Comparison of ENCODE assay signal across 14 mouse cellular contexts in genomic region chr2:125323347-125323746, GRCm38 (mm10).
DNase-seq lines count a peak whose midpoint lies in the region; ATAC-seq lines count a peak whose summit lies in the region.
"Had no signal": no experiment of that assay in that cellular context is flagged by ENCODE, and none has a peak within 500 bp of the region (broad histone marks: within the 10 kb centered on the region; RNA-seq: fewer than 3 reads in every experiment).

No protein-coding gene starts in this region.

- WGBS in heart, embryonic 10.5 days = 56% methylated on average over 4 of the region's 4 CpGs
- WGBS in embryonic facial prominence, embryonic 15.5 days = 39% methylated on average over 4 of the region's 4 CpGs
- 47% methylated on average over 4 of the region's 4 CpGs for WGBS in limb, embryonic 10.5 days
- 73% methylated on average over 4 of the region's 4 CpGs for WGBS in midbrain, embryonic 15.5 days

- peak overlapping the region; percentile 6; the same call in 1 of the 2 replicates for H3K27ac ChIP-seq in heart, embryonic 10.5 days
- peak overlapping the region; percentile 28 for H3K27ac ChIP-seq in embryonic facial prominence, embryonic 15.5 days (replicated peaks)
- H3K27ac ChIP-seq in limb, embryonic 10.5 days = no peak overlapping the region; the same call in 1 of the 2 replicates
- no peak overlapping the region for H3K27ac ChIP-seq in midbrain, embryonic 15.5 days
- H3K27ac ChIP-seq: hindbrain, embryonic 14.5 days had no signal

- no peak for ATAC-seq in embryonic facial prominence, embryonic 15.5 days (ENCODE audit: insufficient number of reproducible peaks, low FRiP score, low TSS enrichment, low read depth)
- ATAC-seq in midbrain, embryonic 15.5 days (replicated peaks) = no peak

- H3K9me3 ChIP-seq in heart, embryonic 10.5 days = no peaks in the 10 kb centered on the region
- H3K9me3 ChIP-seq in embryonic facial prominence, embryonic 15.5 days (replicated peaks) = no peaks in the 10 kb centered on the region
- no peaks in the 10 kb centered on the region for H3K9me3 ChIP-seq in limb, embryonic 10.5 days (replicated peaks)
- no peaks in the 10 kb centered on the region for H3K9me3 ChIP-seq in midbrain, embryonic 15.5 days
- H3K9me3 ChIP-seq: megakaryocyte, embryonic 14.5 days had no signal

- H3K27me3 ChIP-seq in heart, embryonic 10.5 days (ENCODE audit: insufficient read depth, poor library complexity, severe bottlenecking) = no peaks in the 10 kb centered on the region
- no peaks in the 10 kb centered on the region for H3K27me3 ChIP-seq in embryonic facial prominence, embryonic 15.5 days
- no peaks in the 10 kb centered on the region for H3K27me3 ChIP-seq in limb, embryonic 10.5 days (ENCODE audit: low read depth, poor library complexity, severe bottlenecking)
- no peaks in the 10 kb centered on the region for H3K27me3 ChIP-seq in midbrain, embryonic 15.5 days (replicated peaks)

- no peak overlapping the region for H3K4me3 ChIP-seq in heart, embryonic 10.5 days
- no peak overlapping the region for H3K4me3 ChIP-seq in embryonic facial prominence, embryonic 15.5 days (replicated peaks)
- no peak overlapping the region for H3K4me3 ChIP-seq in limb, embryonic 10.5 days
- no peak overlapping the region for H3K4me3 ChIP-seq in midbrain, embryonic 15.5 days
- H3K4me3 ChIP-seq: megakaryocyte, embryonic 14.5 days had no signal

- no peak overlapping the region for H3K4me2 ChIP-seq in embryonic facial prominence, embryonic 15.5 days (replicated peaks)
- no peak overlapping the region for H3K4me2 ChIP-seq in midbrain, embryonic 15.5 days
- H3K4me2 ChIP-seq: hindbrain, embryonic 14.5 days had no signal

- H3K9ac ChIP-seq in embryonic facial prominence, embryonic 15.5 days = no peak overlapping the region
- no peak overlapping the region for H3K9ac ChIP-seq in midbrain, embryonic 15.5 days
- H3K9ac ChIP-seq: hindbrain, embryonic 14.5 days had no signal

- peaks cover 27% of the 10 kb centered on the region for H3K4me1 ChIP-seq in heart, embryonic 10.5 days
- H3K4me1 ChIP-seq in embryonic facial prominence, embryonic 15.5 days = peaks cover 4% of the 10 kb centered on the region; the same call in 1 of the 2 replicates
- peaks cover 10% of the 10 kb centered on the region for H3K4me1 ChIP-seq in limb, embryonic 10.5 days
- no peaks in the 10 kb centered on the region for H3K4me1 ChIP-seq in midbrain, embryonic 15.5 days

- intact Hi-C loops in heart, postnatal 25 days (cut with DNase I) = no loop called here

- peaks cover 38% of the 10 kb centered on the region for H3K36me3 ChIP-seq in heart, embryonic 10.5 days
- H3K36me3 ChIP-seq in embryonic facial prominence, embryonic 15.5 days = peaks cover 30% of the 10 kb centered on the region
- H3K36me3 ChIP-seq in limb, embryonic 10.5 days = peaks cover 6% of the 10 kb centered on the region; the same call in 1 of the 2 replicates
- 0 out of 2 replicates have a peak, but pooled peaks cover 4% of the 10 kb centered on the region for H3K36me3 ChIP-seq in midbrain, embryonic 15.5 days (replicated peaks)

- no peak for DNase-seq in heart, embryonic 10.5 days (ENCODE audit: low spot score)
- DNase-seq in heart, postnatal 25 days (ENCODE audit: low spot score) = no peak
- peak; percentile 59 for DNase-seq in Muller cell, postnatal 12 days (ENCODE audit: inconsistent ontology term)
- DNase-seq in limb, embryonic 10.5 days (ENCODE audit: low spot score) = peak; percentile 37
- DNase-seq in ovary, postnatal 36 days (ENCODE audit: low spot score) = no peak
- DNase-seq in adrenal gland, postnatal 10 days = no peak
- DNase-seq: adrenal gland, postnatal 36 days; cerebellum, adult 18-20 months; heart, adult 18-20 months; thymus, postnatal 36 days had no signal

Comparison
In these comparisons a context has a peak if more than half of its experiments do, and no peak if none do; other contexts are left out.
1. DNase-seq: peak in Muller cell, postnatal 12 days (single experiment) and limb, embryonic 10.5 days (single experiment); none in heart, embryonic 10.5 days (single experiment), heart, postnatal 25 days (single experiment), ovary, postnatal 36 days (single experiment) and adrenal gland, postnatal 10 days (single experiment).
2. H3K27ac ChIP-seq: peak in heart, embryonic 10.5 days (single experiment) and embryonic facial prominence, embryonic 15.5 days (single experiment); none in limb, embryonic 10.5 days (single experiment) and midbrain, embryonic 15.5 days (single experiment).